ENCODE assay signal across 16 mouse cellular contexts in the genomic region with DNA sequence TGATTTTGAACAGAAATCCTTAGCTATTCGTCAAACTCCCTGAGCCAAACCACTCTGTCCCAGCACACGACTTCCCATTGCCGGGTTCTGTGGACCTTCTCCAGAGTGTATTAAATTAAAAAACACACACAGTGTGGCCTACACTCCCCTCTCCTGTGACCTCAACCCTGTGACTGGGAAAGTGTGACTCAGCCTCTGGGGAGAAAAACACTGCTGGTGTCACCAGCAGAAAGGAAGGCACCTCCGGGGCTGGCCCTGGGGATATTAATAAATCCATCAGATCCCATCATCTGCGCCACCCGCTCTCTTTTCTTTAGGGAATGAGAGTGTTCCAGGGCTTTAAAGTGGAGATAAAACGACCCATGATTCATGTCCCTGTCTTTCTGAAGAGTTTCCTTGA.
DNase-seq lines count a peak whose midpoint lies in the region.
"Had no signal": no experiment of that assay in that cellular context is flagged by ENCODE, and none has a peak within 500 bp of the region (broad histone marks: within the 10 kb centered on the region; RNA-seq: fewer than 3 reads in every experiment).

No protein-coding gene starts in this region.

- DNase-seq in embryo, embryonic 10.5 days (ENCODE audit: low spot score), result peak; percentile 15
- no peak for DNase-seq in embryo, embryonic 10 days (ENCODE audit: low spot score)
- DNase-seq in 3T3-L1 (ENCODE audit: low read depth, low spot score), result peak; percentile 13
- DNase-seq in adrenal gland, adult 8-10 months, result peak; percentile 72
- peak; percentile 75 for DNase-seq in brain, adult 2 months (ENCODE audit: low read depth, low spot score)
- DNase-seq in layer of hippocampus, adult 11-12 months (ENCODE audit: low spot score), result no peak
- DNase-seq in natural killer cell, adult 2 months (ENCODE audit: low spot score in 2 of 2), result no peak
- DNase-seq in heart, adult 11 months, result no peak
- DNase-seq: cerebellum, adult 11 months; cerebellum, adult 9-10 months; cerebellum, postnatal 36 days; gastrocnemius, postnatal 10 days; heart, postnatal 36 days; liver, postnatal 0 days; lung, postnatal 36 days; right cerebral cortex, postnatal 14 days had no signal

Comparison
In these comparisons a context has a peak if more than half of its experiments do, and no peak if none do; other contexts are left out.
1. DNase-seq: peak in embryo, embryonic 10.5 days (single experiment), 3T3-L1 (single experiment), adrenal gland, adult 8-10 months (single experiment) and brain, adult 2 months (single experiment); none in embryo, embryonic 10 days (single experiment), layer of hippocampus, adult 11-12 months (single experiment), natural killer cell, adult 2 months (0 of 2) and heart, adult 11 months (single experiment).